Mouse (Mus musculus) liver, postnatal 0 days (tissue): ENCODE data around the gene Nepro.

Source experiments
- CTCF ChIP-seq: sonication (generic); IDR thresholded peaks from 2 replicates; pipeline ENCODE4 v1.5.1; 2016; ENCODE audit warnings: antibody characterized with exemption, low read depth
- EP300 ChIP-seq: IDR thresholded peaks from 2 replicates; pipeline ENCODE4 v1.6.1; 2016; ENCODE audit warnings: antibody characterized with exemption, low read depth, mild to moderate bottlenecking

DNA sequence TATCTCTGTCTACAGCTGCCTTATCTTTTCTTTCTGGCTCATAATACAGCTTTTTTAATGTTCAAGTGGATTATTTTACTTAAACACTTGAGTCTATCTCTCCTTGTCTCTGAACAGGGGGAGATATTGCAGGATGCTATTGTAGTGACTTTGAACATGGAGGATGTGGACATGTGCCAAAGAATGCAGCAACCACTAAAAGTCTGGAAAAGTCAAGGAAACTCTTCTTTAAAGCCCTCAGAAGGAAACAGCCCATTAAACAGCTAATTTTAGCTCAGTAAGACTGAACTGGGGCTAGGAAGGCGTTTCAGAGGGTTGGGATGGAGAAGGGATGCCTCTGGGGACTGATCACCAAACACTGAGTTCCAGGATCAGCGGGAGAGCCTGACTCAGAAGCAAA is 1.4 kb upstream of the Nepro start:
- TF ChIP-seq CTCF: no peak
- no peak for TF ChIP-seq EP300
